Mouse (Mus musculus): ENCODE data around the gene Agap1. TPM values are rescaled to one million over a fixed set of nuclear protein-coding genes. Genes with fewer than 3 reads are reported as not detected.

Gene Agap1
- polyA plus RNA-seq, 1 experiment from 2014 or later = 28.6 TPM

DNA sequence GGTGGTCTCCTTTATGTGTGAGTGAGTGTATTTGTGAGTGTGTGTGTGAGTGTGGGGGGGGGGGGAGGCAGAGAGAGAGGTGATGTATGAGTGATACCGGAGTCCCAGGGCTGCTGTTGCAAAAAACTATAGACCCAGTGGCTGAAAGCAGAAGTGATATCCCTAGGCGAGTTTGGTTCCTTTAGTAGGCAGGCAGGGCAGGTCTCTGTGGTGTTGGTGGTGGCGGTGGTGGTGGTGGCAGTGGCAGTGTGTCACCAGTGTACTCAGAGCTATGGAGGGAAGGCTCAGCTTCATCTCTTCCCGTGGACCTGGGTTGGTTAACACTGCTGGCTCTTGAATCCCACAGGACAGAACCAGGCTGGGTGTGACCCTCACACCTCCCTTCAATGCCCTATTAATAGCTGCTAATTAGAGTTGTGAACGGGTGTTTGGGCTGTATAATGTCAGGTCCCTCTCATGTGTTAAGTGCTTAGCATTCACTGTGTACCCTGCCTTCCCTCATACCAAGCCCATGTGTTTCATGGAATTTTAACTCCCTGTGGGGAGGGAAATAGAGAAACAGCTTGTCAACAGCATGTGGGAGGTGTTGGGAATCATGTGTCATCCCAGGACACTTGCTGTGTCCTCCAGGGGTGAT, 158.7 kb downstream of the Agap1 start:
- Histone ChIP-seq H3K4me1 (ENCODE audit: control insufficient read depth, insufficient read depth, low read length) (no peaks in the 10 kb centered on the region), H3K36me3 (ENCODE audit: control insufficient read depth, insufficient read depth, low read length) (peaks cover 23% of the 10 kb centered on the region; the same call in 1 of the 2 replicates), H3K4me2 (ENCODE audit: low read length) (no peak overlapping the region)

DNA sequence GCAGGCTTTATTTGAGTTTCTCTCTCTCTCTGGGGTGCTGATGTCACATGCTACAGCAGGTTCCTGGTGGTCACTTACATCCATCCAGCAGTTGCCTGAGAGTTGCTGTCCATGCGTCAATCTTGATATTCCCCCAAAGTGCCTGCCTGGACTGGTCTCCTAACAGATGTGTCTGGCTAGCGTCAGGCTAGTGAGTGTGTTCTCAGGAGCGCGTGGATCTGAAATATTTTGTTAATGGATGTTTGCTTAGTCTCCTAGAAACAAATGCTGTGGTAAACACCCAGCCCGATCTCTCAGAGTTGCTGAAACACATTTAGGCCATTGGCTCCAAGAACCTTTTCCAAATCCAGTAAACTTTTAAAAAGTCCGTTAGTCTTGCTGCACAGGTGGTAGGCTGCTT, 161.9 kb downstream of the Agap1 start:
- Histone ChIP-seq H3K4me1 (ENCODE audit: control insufficient read depth, insufficient read depth, low read length) (no peaks in the 10 kb centered on the region), H3K9ac (ENCODE audit: low read length) (no peak overlapping the region), H3K4me3 (ENCODE audit: low read depth, low read length) (no peak overlapping the region), H3K27ac (ENCODE audit: low read depth, low read length) (no peak overlapping the region), H3K36me3 (ENCODE audit: control insufficient read depth, insufficient read depth, low read length) (peaks cover 6% of the 10 kb centered on the region; the same call in 1 of the 2 replicates), H3K9me3 (replicated peaks; ENCODE audit: control insufficient read depth, low read length) (no peaks in the 10 kb centered on the region), H3K27me3 (replicated peaks; ENCODE audit: control insufficient read depth, insufficient read depth, low read length) (no peaks in the 10 kb centered on the region), H3K4me2 (ENCODE audit: low read length) (no peak overlapping the region)
- 91% methylated on average over 6 of the region's 6 CpGs for WGBS
- ATAC-seq (no peak), DNase-seq (ENCODE audit: low spot score) (no peak)

More for the DNA sequence above, 158.7 kb downstream of the Agap1 start:
- Histone ChIP-seq H3K9ac (ENCODE audit: low read length) (no peak overlapping the region), H3K27ac (ENCODE audit: low read depth, low read length) (no peak overlapping the region), H3K9me3 (replicated peaks; ENCODE audit: control insufficient read depth, low read length) (no peaks in the 10 kb centered on the region), H3K27me3 (replicated peaks; ENCODE audit: control insufficient read depth, insufficient read depth, low read length) (no peaks in the 10 kb centered on the region), H3K4me3 (ENCODE audit: low read depth, low read length) (no peak overlapping the region)
- DNase-seq (ENCODE audit: low spot score) (no peak), ATAC-seq (no peak)
- WGBS = 47% methylated on average over 5 of the region's 5 CpGs

DNA sequence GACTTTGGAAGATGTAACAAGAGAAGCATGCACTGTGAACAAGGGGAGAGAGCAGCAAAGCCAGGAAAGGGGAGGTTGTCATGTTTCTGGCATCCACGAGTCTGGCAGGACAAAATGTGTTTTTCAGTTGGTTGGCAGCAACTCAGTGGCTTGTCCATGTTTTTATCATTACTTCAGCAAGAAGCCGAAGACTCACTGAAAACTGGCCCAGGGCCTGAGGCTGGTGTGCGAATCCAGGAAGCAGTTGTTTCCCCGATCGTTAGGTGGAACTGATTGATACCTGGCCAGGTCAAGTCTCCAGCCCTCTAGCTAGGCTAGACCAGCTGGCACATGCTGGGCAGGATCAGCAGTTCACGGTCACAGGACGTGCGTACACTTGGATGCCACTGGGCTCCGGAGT, 162.7 kb downstream of the Agap1 start:
- WGBS = 82% methylated on average over 9 of the region's 9 CpGs
- no peak for ATAC-seq
- H3K4me3 ChIP-seq (ENCODE audit: low read depth, low read length) = no peak overlapping the region
- H3K4me2 ChIP-seq (ENCODE audit: low read length) = no peak overlapping the region
- H3K27ac ChIP-seq (ENCODE audit: low read depth, low read length) = no peak overlapping the region
- H3K9ac ChIP-seq (ENCODE audit: low read length) = no peak overlapping the region
- no peak for DNase-seq (ENCODE audit: low spot score)
- no peaks in the 10 kb centered on the region for H3K9me3 ChIP-seq (replicated peaks; ENCODE audit: control insufficient read depth, low read length)
- H3K4me1 ChIP-seq (ENCODE audit: control insufficient read depth, insufficient read depth, low read length) = no peaks in the 10 kb centered on the region
- no peaks in the 10 kb centered on the region for H3K27me3 ChIP-seq (replicated peaks; ENCODE audit: control insufficient read depth, insufficient read depth, low read length)
- peaks cover 5% of the 10 kb centered on the region; the same call in 1 of the 2 replicates for H3K36me3 ChIP-seq (ENCODE audit: control insufficient read depth, insufficient read depth, low read length)

DNA sequence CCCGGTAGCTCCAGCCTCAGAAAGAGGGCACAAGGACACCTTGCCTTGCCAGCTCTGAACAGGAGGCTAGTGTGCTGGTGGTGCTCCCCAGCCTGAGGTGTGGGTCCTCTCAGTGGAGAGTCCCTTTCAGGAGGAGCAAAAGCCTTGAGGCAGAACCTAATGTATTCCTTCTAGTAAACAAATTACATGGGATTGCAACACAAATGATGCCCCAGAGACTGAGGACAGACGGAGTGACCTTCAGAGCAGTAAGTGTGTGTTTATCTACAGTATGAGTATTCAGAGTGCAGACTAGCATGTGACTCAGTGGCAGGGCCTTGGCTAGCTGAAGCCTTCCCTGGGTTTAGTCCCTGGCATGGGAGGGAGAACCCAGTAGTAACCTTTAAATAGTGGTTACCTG, 165.4 kb downstream of the Agap1 start:
- Histone ChIP-seq H3K4me2 (ENCODE audit: low read length) (no peak overlapping the region), H3K27ac (ENCODE audit: low read depth, low read length) (no peak overlapping the region), H3K27me3 (replicated peaks; ENCODE audit: control insufficient read depth, insufficient read depth, low read length) (no peaks in the 10 kb centered on the region), H3K36me3 (ENCODE audit: control insufficient read depth, insufficient read depth, low read length) (0 out of 2 replicates have a peak, but pooled peaks cover 5% of the 10 kb centered on the region), H3K9me3 (replicated peaks; ENCODE audit: control insufficient read depth, low read length) (no peaks in the 10 kb centered on the region), H3K9ac (ENCODE audit: low read length) (no peak overlapping the region), H3K4me1 (ENCODE audit: control insufficient read depth, insufficient read depth, low read length) (no peaks in the 10 kb centered on the region), H3K4me3 (ENCODE audit: low read depth, low read length) (no peak overlapping the region)
- ATAC-seq = no peak
- DNase-seq (ENCODE audit: low spot score) = no peak
- WGBS = 94% methylated on average over 2 of the region's 2 CpGs

DNA sequence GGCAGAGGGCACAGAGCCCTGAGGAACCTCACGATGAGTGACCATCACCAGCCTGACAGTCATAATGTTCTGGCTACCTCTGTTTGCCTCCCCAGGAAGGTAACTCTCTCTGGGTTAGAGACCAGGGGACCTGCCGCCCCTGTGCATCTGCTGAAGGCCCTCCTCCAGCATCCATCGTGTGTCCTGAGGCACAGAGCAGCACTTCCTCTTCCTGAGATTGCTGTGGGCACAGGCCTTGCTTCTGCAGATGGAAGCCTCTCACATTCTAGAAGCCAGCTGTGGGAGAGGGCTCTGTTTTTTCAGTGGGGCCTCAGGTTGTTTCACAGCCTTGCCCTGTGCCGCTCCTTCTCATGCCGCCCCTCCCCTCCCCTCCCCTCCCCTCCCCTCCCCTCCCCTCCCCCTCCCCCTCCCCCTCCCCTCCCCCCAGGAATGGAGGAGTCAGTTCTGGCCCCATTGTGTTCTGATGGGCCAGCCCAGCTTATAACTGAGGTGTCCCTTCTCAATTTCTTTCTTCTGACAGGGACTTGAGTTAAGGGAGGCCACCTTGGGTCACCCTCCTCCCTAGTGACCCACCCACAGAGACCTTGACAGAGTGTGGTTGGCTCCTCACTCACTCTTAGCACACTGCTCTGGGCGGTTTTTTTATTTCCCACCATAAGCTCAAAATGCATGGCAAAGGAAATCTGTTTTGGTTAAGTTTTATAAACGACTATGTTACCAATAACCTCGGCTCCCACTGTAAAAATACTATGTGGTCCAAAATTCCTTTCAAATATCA, 166.6 kb downstream of the Agap1 start:
- no peak overlapping the region for H3K4me2 ChIP-seq (ENCODE audit: low read length)
- 0 out of 2 replicates have a peak, but pooled peaks cover 5% of the 10 kb centered on the region for H3K36me3 ChIP-seq (ENCODE audit: control insufficient read depth, insufficient read depth, low read length)
- no peaks in the 10 kb centered on the region for H3K9me3 ChIP-seq (replicated peaks; ENCODE audit: control insufficient read depth, low read length)
- 72% methylated on average over 8 of the region's 8 CpGs for WGBS
- no peak overlapping the region for H3K9ac ChIP-seq (ENCODE audit: low read length)
- ATAC-seq = no peak
- no peak for DNase-seq (ENCODE audit: low spot score)
- H3K4me1 ChIP-seq (ENCODE audit: control insufficient read depth, insufficient read depth, low read length) = no peaks in the 10 kb centered on the region
- no peak overlapping the region for H3K4me3 ChIP-seq (ENCODE audit: low read depth, low read length)
- no peaks in the 10 kb centered on the region for H3K27me3 ChIP-seq (replicated peaks; ENCODE audit: control insufficient read depth, insufficient read depth, low read length)
- H3K27ac ChIP-seq (ENCODE audit: low read depth, low read length) = no peak overlapping the region

DNA sequence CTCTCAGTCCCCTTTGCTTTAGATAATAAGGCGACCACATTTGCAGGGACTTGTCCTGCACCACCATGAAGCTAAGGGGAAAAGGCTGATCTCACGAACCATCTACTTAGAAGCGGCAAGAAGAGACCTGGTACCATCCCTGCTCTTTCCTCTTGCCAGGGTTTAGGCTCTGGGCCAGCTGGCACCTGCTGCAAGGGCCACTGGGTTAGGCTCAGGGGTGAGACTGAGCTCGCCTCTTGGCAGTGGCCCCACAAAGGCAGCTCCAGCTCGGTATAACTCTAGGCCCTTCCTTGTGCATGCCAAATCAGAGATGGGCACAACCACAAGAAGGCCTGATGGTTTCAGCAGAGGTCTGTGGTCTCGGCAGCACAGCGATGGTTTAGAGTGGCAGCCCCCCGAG, 167.3 kb downstream of the Agap1 start:
- no peak overlapping the region for H3K9ac ChIP-seq (ENCODE audit: low read length)
- DNase-seq (ENCODE audit: low spot score) (no peak), ATAC-seq (no peak)
- no peaks in the 10 kb centered on the region for H3K4me1 ChIP-seq (ENCODE audit: control insufficient read depth, insufficient read depth, low read length)
- 75% methylated on average over 8 of the region's 8 CpGs for WGBS
- 0 out of 2 replicates have a peak, but pooled peaks cover 5% of the 10 kb centered on the region for H3K36me3 ChIP-seq (ENCODE audit: control insufficient read depth, insufficient read depth, low read length)
- H3K4me3 ChIP-seq (ENCODE audit: low read depth, low read length) = no peak overlapping the region
- no peak overlapping the region for H3K27ac ChIP-seq (ENCODE audit: low read depth, low read length)
- H3K9me3 ChIP-seq (replicated peaks; ENCODE audit: control insufficient read depth, low read length) = no peaks in the 10 kb centered on the region
- H3K27me3 ChIP-seq (replicated peaks; ENCODE audit: control insufficient read depth, insufficient read depth, low read length) = no peaks in the 10 kb centered on the region
- H3K4me2 ChIP-seq (ENCODE audit: low read length) = no peak overlapping the region

DNA sequence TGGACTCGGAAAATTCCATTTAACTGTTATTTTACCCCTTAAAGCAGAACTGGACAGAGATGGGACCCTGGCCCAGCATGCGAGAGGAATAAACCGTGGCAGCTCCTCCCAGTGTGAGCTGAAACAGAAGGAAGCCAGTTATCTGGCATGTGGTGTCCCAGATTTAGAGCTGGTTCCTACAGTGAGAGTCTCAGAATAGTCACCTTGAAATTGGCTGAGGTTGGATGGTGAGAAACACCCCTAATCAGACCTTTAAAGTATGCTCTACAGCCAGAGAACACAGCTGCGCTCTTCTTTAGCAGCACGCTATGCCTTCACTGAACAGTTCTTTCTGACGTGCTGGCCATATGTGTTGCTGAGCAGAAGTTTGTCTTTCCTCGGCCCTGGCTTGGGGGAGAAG, 168.2 kb downstream of the Agap1 start:
- H3K27ac ChIP-seq (ENCODE audit: low read depth, low read length) = no peak overlapping the region
- H3K4me1 ChIP-seq (ENCODE audit: control insufficient read depth, insufficient read depth, low read length) = no peaks in the 10 kb centered on the region
- WGBS = 79% methylated on average over 7 of the region's 7 CpGs
- DNase-seq (ENCODE audit: low spot score) (no peak), ATAC-seq (no peak)
- no peak overlapping the region for H3K9ac ChIP-seq (ENCODE audit: low read length)
- H3K27me3 ChIP-seq (replicated peaks; ENCODE audit: control insufficient read depth, insufficient read depth, low read length) = no peaks in the 10 kb centered on the region
- no peak overlapping the region for H3K4me2 ChIP-seq (ENCODE audit: low read length)
- H3K4me3 ChIP-seq (ENCODE audit: low read depth, low read length) = no peak overlapping the region
- H3K36me3 ChIP-seq (ENCODE audit: control insufficient read depth, insufficient read depth, low read length) = 0 out of 2 replicates have a peak, but pooled peaks cover 5% of the 10 kb centered on the region
- no peaks in the 10 kb centered on the region for H3K9me3 ChIP-seq (replicated peaks; ENCODE audit: control insufficient read depth, low read length)

DNA sequence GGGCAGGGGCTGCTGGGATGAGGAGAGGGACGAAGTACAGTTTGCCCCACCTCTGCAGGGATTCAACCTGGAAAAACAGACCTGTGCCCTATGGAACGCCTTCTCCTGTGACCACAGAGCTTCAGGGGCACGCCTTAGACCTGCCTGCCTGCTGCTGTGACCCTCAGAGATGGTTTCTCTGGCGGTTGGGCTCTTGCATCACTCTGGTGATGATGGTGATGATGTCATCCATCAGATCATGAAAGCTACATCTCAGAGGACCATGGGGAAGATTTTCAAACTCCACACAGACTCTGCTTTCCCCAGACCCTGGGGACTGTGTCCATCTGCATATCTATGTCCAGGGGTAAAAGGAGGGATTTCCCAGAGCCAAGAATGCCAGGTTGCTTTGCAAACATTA, 170.7 kb downstream of the Agap1 start:
- no peak overlapping the region for H3K27ac ChIP-seq (ENCODE audit: low read depth, low read length)
- no peaks in the 10 kb centered on the region for H3K27me3 ChIP-seq (replicated peaks; ENCODE audit: control insufficient read depth, insufficient read depth, low read length)
- no peaks in the 10 kb centered on the region for H3K9me3 ChIP-seq (replicated peaks; ENCODE audit: control insufficient read depth, low read length)
- H3K4me2 ChIP-seq (ENCODE audit: low read length) = no peak overlapping the region
- H3K9ac ChIP-seq (ENCODE audit: low read length) = no peak overlapping the region
- ATAC-seq (no peak), DNase-seq (ENCODE audit: low spot score) (no peak)
- H3K4me3 ChIP-seq (ENCODE audit: low read depth, low read length) = no peak overlapping the region
- WGBS = 89% methylated on average over 4 of the region's 4 CpGs
- no peaks in the 10 kb centered on the region for H3K4me1 ChIP-seq (ENCODE audit: control insufficient read depth, insufficient read depth, low read length)
- peaks cover 12% of the 10 kb centered on the region for H3K36me3 ChIP-seq (ENCODE audit: control insufficient read depth, insufficient read depth, low read length)

DNA sequence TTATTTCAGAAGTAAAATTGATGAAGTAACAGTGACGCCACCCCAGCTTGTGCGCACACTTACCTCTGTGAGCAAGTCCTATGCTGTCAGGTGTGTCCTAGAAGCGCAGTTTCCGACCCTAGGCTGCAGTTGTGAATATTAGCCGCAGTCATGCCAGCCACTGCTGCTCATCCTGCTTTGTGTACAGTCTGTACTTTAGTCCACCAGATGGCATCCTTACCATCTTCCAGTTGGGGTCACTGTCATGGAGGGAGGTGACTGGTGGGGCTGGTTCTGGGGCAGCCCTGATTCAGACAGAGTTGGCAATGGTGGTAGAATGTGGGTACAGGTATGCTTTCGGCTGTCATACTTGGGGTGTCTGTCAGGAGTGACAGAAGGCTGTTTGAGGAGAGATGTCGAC, 171.4 kb downstream of the Agap1 start:
- no peak overlapping the region for H3K4me3 ChIP-seq (ENCODE audit: low read depth, low read length)

More for the DNA sequence above, 171.4 kb downstream of the Agap1 start:
- no peak for DNase-seq (ENCODE audit: low spot score)
- Histone ChIP-seq H3K27ac (ENCODE audit: low read depth, low read length) (no peak overlapping the region), H3K36me3 (ENCODE audit: control insufficient read depth, insufficient read depth, low read length) (peaks cover 15% of the 10 kb centered on the region), H3K9ac (ENCODE audit: low read length) (no peak overlapping the region), H3K4me2 (ENCODE audit: low read length) (no peak overlapping the region), H3K4me1 (ENCODE audit: control insufficient read depth, insufficient read depth, low read length) (no peaks in the 10 kb centered on the region), H3K27me3 (replicated peaks; ENCODE audit: control insufficient read depth, insufficient read depth, low read length) (no peaks in the 10 kb centered on the region), H3K9me3 (replicated peaks; ENCODE audit: control insufficient read depth, low read length) (no peaks in the 10 kb centered on the region)
- ATAC-seq = no peak
- 93% methylated on average over 7 of the region's 7 CpGs for WGBS

All from forebrain, embryonic 14.5 days (tissue).